Mouse (Mus musculus) heart, embryonic 10.5 days (tissue): Measurements from ENCODE around the gene Hapln1. TPM values are rescaled to one million over a fixed set of nuclear protein-coding genes. Genes with fewer than 3 reads are reported as not detected.

ENCODE experiments used
- DNase-seq: peaks from one replicate; pipeline ENCODE4 v3.0.0-alpha.2; 2017; ENCODE audit warnings: low spot score
- H3K27ac ChIP-seq: fragments of 300-500 bp; sonication (generic); 2 replicates; pipeline ENCODE4 v1.5.1; 2016; ENCODE audit warnings: mild to moderate bottlenecking
- H3K27me3 ChIP-seq: fragments of 300-500 bp; sonication (generic); 2 replicates; pipeline ENCODE4 v1.6.1; 2016; ENCODE audit warnings: mild to moderate bottlenecking; ENCODE audit not compliant: poor library complexity, insufficient read depth, severe bottlenecking
- H3K36me3 ChIP-seq: fragments of 300-500 bp; sonication (generic); 2 replicates; pipeline ENCODE4 v1.6.1; 2016; ENCODE audit warnings: mild to moderate bottlenecking, moderate library complexity
- H3K4me1 ChIP-seq: fragments of 300-500 bp; sonication (generic); 2 replicates; pipeline ENCODE4 v1.6.1; 2016; ENCODE audit warnings: mild to moderate bottlenecking
- H3K4me3 ChIP-seq: fragments of 300-500 bp; sonication (generic); 2 replicates; pipeline ENCODE4 v1.5.1; 2016; ENCODE audit warnings: mild to moderate bottlenecking, moderate library complexity
- H3K9me3 ChIP-seq: fragments of 300-500 bp; sonication (generic); 2 replicates; pipeline ENCODE4 v1.6.1; 2016; ENCODE audit warnings: mild to moderate bottlenecking, moderate library complexity
- WGBS: fragments of 180-500 bp; shearing (Covaris S2); methylation state at CpG from one replicate; pipeline ENCODE4 v1.1.7; 2016; 5-methylcytosine and 5-hydroxymethylcytosine counted together
- polyA plus RNA-seq: library from polyadenylated mRNA; unstranded; fragments of >200 nt; fragmentation: Nextera tagmentation; extraction: Ambion mirVana; gene quantifications from 2 replicates; pipeline ENCODE4 v1.2.1, GENCODE M21; 2016

The Hapln1 gene
- polyA plus RNA-seq, 1 experiment from 2014 or later: 62.0 TPM

DNA sequence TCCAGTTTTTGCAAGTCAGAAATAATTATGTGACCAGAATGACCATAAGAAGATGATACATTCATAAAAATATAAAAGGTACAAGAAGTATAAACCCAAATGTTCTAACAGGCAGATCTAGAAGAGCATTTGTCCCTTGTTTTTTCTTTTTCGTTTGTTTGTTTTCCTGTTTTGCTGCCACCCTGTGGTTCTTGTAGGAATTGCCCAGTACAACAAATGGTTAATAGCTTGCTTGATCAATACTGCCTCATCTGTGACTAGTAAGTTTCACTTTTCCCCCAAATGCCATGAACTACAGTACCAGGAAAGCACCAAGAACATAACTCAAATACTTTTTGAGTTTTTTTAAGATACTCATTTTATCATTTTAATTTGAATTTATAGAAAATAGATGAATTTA lies 11.9 kb downstream of the Hapln1 start:
- H3K36me3 ChIP-seq: no peaks in the 10 kb centered on the region
- H3K4me1 ChIP-seq: peaks cover 11% of the 10 kb centered on the region
- no peaks in the 10 kb centered on the region for H3K9me3 ChIP-seq
- WGBS: 18% methylated on average over 1 of the region's 1 CpGs
- H3K27me3 ChIP-seq: no peaks in the 10 kb centered on the region
- no peak for DNase-seq
- no peak overlapping the region for H3K27ac ChIP-seq
- H3K4me3 ChIP-seq: no peak overlapping the region

DNA sequence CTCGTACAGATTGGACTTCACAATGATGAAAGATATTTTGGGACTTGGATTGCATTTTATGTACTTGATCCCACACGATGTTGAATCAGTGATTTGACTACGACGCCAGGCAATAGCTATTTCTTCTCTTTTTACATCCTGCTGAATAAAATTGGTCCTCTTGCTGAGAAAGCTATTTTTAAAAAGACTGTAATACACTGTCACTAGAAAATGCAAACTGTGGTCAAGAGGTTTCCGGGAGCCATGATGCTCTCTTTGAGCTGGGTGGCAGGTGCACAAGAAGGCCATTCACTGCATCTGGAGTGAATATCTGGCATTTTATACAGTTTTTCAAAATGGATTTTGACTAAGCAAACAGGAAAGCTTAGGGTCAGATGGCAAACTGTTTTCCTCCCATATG lies 24.9 kb downstream of the Hapln1 start:
- Histone ChIP-seq H3K36me3 (no peaks in the 10 kb centered on the region), H3K27ac (no peak overlapping the region), H3K4me3 (no peak overlapping the region), H3K4me1 (no peaks in the 10 kb centered on the region), H3K27me3 (no peaks in the 10 kb centered on the region), H3K9me3 (no peaks in the 10 kb centered on the region)
- DNase-seq: no peak
- WGBS: 88% methylated on average over 5 of the region's 5 CpGs

DNA sequence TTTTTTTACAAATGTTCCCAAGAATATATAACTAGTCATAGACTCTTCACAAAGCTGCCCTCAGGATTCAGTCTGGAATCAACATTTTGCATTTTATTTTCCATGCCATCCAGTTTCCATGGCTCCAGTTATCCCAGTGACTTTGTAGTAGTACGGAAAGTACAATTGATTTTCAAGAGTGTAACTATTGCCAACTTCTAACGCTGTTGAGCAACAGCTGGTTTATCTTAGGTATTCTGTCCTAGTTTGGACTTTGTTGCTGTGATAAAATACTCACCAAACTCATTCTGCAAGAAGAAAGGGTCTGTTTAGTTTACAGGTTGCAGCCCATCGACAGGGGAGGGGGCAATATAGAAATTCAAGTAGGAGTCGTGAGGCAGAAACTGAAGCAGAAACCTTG lies 26.7 kb downstream of the Hapln1 start:
- H3K27me3 ChIP-seq: no peaks in the 10 kb centered on the region
- no peaks in the 10 kb centered on the region for H3K9me3 ChIP-seq
- H3K4me3 ChIP-seq: no peak overlapping the region

DNA sequence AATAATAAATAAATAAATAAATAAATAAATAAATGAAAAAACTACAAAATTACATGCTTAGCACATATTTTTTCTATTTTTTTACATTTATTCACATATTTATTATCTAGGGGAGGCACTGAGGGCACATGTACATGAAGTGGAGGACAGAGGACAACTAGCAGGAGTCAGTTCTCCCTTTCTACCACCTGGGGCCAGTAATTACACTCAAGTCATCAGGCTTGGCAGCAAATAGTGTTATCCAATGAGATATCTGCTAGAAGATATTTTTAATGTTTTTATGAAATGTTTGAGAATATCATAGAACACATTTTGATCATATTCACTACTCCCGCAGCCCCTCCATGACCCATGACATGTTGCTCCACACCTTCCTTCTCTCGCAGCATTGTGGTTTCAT lies 39.5 kb downstream of the Hapln1 start:
- DNase-seq: no peak
- no peak overlapping the region for H3K27ac ChIP-seq
- no peaks in the 10 kb centered on the region for H3K27me3 ChIP-seq
- H3K4me3 ChIP-seq: no peak overlapping the region
- no peaks in the 10 kb centered on the region; the same call in 1 of the 2 replicates for H3K36me3 ChIP-seq
- 90% methylated on average over 2 of the region's 2 CpGs for WGBS
- H3K4me1 ChIP-seq: no peaks in the 10 kb centered on the region
- H3K9me3 ChIP-seq: no peaks in the 10 kb centered on the region

More for the DNA sequence above, 26.7 kb downstream of the Hapln1 start:
- DNase-seq: no peak
- H3K36me3 ChIP-seq: no peaks in the 10 kb centered on the region
- no peaks in the 10 kb centered on the region for H3K4me1 ChIP-seq
- 75% methylated on average over 4 of the region's 4 CpGs for WGBS
- no peak overlapping the region for H3K27ac ChIP-seq

DNA sequence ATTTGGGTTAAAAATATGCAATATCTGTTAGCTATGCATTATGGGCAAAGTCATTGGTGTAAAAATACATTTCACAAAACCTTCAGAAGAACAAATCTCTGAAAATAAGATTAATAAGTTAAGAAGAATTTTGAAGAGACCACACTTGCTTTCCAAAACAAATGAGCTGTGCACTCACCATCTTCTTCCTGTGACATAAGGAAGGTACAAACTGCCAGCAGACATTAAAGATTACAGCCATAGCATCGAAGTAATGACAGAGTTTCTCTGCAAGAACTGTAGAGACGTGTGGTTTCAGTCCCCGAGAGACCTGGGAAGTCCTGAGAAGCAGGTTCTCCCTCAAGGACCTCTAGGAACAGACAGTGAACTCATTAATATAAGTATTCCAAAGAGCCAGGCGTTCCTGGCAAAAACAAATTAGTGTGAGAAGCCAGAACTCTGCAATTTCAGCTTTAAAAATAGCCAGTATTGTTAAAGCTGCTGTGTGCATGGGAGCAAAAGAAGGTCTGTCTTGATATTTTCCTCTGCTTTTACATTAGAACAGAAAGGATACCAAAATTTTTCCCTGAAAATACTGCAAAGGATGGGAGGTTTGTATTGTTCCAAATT lies 43.6 kb downstream of the Hapln1 start:
- Histone ChIP-seq H3K4me1 (no peaks in the 10 kb centered on the region), H3K27me3 (no peaks in the 10 kb centered on the region), H3K4me3 (no peak overlapping the region), H3K36me3 (no peaks in the 10 kb centered on the region), H3K9me3 (no peaks in the 10 kb centered on the region), H3K27ac (no peak overlapping the region)
- WGBS: 71% methylated on average over 4 of the region's 4 CpGs
- no peak for DNase-seq

DNA sequence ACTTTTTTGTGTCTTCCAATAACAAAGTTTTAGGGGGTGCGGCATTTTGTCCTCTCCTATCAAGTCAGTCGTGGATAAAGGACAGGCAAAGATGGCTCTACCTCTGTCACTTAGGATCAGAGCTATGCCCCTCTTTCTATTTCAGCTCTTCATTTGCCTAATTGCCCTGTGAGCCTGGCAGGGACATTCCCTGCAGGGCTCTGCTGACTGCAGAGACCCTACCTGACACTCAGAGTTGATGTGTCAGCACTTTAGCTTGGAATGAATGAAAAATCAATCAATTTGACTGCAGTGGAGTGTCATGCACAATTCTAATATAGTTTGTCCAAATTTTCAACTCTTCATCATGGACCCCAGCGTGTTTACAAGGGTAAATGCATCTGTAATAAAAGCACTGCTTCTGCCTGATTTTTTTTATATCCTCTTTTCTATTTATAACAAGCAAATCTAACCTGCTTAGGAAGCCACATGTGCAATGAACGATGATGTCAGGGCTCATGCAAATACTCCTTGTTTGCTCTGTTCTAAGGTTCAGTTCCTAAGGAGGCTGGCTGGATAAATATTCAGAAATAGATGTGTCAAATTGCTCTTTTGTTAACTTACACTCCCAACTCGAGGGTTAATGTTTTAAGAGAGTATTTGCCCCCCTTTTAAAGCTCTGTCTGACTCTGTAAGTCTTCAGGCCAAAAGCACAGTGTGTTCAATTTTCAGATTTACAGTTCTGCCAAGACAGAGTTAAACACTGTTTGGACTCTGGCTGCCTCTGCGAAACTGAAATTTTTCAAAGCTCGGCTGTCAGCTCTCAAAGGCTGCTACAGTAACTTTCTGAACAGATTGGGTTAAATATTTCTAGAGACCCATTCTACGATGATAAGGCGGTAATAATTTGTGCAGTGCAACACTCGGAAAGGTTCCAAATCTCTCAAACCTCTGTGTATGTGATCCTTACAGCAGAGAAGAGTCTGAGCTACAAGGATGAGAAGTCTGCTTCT lies 44.4 kb downstream of the Hapln1 start:
- H3K4me3 ChIP-seq: no peak overlapping the region
- DNase-seq: no peak
- WGBS: 71% methylated on average over 10 of the region's 10 CpGs
- no peak overlapping the region for H3K27ac ChIP-seq
- H3K27me3 ChIP-seq: no peaks in the 10 kb centered on the region
- H3K4me1 ChIP-seq: no peaks in the 10 kb centered on the region
- no peaks in the 10 kb centered on the region for H3K36me3 ChIP-seq
- no peaks in the 10 kb centered on the region for H3K9me3 ChIP-seq

DNA sequence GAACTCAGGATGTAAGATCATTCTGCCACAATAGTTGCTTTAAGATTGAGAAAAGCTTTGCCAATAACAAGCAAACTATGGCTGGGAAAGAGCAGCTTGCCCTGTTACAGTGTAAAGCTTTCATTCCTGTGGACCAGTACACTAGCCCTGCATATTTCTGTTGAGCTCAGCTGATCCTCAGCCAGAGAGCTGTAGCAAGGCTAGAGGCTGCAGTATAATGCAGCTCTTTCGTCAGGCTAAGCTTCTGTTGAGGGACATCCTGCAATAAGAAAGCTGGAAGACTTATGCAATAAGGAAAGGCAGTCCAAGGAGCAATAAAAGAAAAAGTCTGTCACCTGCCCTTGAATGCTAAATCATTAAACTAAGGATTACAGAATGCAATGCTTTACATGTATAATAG lies 45.5 kb downstream of the Hapln1 start:
- no peaks in the 10 kb centered on the region for H3K36me3 ChIP-seq
- DNase-seq: no peak
- no peaks in the 10 kb centered on the region for H3K27me3 ChIP-seq
- H3K27ac ChIP-seq: no peak overlapping the region
- no peak overlapping the region for H3K4me3 ChIP-seq
- H3K4me1 ChIP-seq: no peaks in the 10 kb centered on the region
- no peaks in the 10 kb centered on the region for H3K9me3 ChIP-seq
- 69% methylated on average over 1 of the region's 1 CpGs for WGBS

DNA sequence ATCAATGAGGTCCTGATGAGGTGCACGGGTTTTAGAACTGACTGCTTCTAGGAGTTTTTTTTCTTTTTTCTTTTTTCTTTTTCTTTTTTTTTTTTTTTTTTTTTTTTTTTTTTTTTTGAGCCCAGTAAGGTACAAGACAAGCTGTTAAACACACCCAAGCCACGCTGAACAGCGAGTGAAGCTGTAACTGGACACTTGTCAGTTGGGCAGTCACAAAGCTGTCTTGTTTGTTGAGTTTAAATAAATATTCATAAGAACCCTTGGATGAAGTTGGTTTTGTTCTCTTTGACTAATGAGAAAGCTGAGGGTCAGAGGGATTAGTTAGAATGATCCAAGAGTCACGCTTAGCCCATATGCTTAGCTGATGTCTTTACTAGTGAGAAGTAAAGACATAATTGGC lies 55.5 kb downstream of the Hapln1 start:
- no peaks in the 10 kb centered on the region for H3K27me3 ChIP-seq
- H3K4me3 ChIP-seq: no peak overlapping the region
- no peaks in the 10 kb centered on the region for H3K4me1 ChIP-seq
- peaks cover 12% of the 10 kb centered on the region; the same call in 1 of the 2 replicates for H3K36me3 ChIP-seq
- no peaks in the 10 kb centered on the region for H3K9me3 ChIP-seq
- 78% methylated on average over 4 of the region's 4 CpGs for WGBS
- no peak overlapping the region for H3K27ac ChIP-seq
- DNase-seq: no peak

DNA sequence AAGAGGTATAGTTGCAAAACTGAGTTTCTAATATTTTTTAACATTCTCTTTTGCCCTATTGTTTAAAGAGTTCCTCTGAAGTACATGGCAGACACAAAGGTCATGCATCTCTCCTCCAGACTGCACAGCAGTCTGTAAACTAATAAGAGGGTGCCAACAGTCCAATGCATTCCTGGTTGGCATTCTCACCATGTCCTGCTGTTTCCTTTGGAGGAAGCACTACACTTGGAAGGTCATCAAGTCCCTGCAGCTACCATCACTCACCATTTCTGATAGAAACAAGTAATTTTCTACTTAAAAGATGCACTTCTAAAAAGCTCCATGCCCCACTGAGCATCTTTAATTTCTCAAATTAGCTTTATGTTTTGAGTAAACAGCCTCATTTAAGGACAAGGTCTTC lies 57.8 kb downstream of the Hapln1 start:
- Histone ChIP-seq H3K4me3 (no peak overlapping the region), H3K27ac (no peak overlapping the region), H3K4me1 (no peaks in the 10 kb centered on the region), H3K27me3 (no peaks in the 10 kb centered on the region), H3K9me3 (no peaks in the 10 kb centered on the region), H3K36me3 (peaks cover 12% of the 10 kb centered on the region; the same call in 1 of the 2 replicates)
- no peak for DNase-seq

DNA sequence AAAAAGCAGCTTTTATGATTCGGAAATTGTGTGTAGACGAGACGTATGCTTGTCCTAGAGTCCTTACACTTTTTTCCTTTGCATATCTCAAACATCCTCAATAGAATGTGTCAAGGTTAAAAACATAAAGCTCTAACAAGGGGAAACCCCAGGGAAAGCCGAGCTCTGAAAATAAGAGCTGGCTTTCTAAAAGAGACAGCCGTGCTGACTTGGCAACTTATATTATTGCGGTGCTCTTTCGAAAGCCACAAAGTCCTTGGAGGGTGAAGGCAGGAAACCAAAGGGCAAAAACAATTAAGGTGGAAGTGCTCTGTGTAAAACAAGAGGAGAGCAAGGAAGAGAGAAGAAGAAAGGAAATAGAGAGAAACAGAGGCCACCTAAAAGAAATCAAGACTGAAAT lies 60.9 kb downstream of the Hapln1 start:
- Histone ChIP-seq H3K4me3 (no peak overlapping the region), H3K27ac (no peak overlapping the region), H3K27me3 (no peaks in the 10 kb centered on the region), H3K9me3 (no peaks in the 10 kb centered on the region), H3K36me3 (no peaks in the 10 kb centered on the region; the same call in 1 of the 2 replicates), H3K4me1 (no peaks in the 10 kb centered on the region)
- WGBS: 81% methylated on average over 7 of the region's 7 CpGs
- DNase-seq: no peak

DNA sequence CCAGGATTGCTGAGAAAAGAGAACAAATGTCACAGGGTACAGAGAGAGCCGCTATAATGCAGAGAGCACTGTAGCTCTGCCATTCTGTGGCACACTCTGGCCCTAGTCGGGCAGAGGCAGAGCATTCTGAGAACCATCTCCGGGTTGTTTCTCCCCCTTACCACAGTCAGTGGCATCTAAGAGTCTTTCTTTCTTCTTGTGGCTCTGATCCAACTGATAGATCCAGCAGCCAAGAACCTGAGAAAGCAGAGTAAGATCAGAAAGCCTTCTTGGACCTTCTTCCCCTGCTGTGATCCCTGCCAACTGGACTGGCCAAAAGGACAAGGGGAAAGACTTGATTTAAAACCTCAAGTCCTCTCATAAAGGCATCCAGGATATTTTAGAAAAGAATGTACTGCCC lies 63.7 kb downstream of the Hapln1 start:
- Histone ChIP-seq H3K36me3 (no peaks in the 10 kb centered on the region; the same call in 1 of the 2 replicates), H3K9me3 (no peaks in the 10 kb centered on the region), H3K27me3 (no peaks in the 10 kb centered on the region), H3K4me3 (no peak overlapping the region), H3K4me1 (no peaks in the 10 kb centered on the region), H3K27ac (no peak overlapping the region)
- WGBS: 86% methylated on average over 3 of the region's 3 CpGs
- DNase-seq: no peak

DNA sequence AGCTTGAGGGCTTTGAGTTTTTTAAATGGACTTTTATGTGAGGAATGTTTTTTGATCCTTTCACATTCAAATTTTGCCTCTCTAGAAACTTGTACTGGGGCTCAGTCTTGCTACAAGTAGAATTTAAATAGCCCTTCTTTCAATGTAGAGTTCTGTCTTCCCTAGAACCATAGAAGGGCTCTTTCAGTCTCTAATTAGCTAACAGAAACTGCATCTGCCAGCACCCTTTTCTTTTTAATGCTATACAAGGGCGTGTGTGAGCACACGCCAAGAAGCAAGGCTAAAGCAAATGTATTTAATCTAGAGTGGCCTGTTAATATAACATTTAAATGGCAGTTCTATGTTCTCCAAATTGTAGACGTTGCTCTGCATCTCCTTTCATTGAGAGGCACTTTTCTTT lies 67.8 kb downstream of the Hapln1 start:
- 72% methylated on average over 3 of the region's 3 CpGs for WGBS
- Histone ChIP-seq H3K27ac (no peak overlapping the region), H3K9me3 (no peaks in the 10 kb centered on the region), H3K4me3 (no peak overlapping the region), H3K4me1 (no peaks in the 10 kb centered on the region), H3K36me3 (no peaks in the 10 kb centered on the region; the same call in 1 of the 2 replicates), H3K27me3 (no peaks in the 10 kb centered on the region)
- DNase-seq: no peak

DNA sequence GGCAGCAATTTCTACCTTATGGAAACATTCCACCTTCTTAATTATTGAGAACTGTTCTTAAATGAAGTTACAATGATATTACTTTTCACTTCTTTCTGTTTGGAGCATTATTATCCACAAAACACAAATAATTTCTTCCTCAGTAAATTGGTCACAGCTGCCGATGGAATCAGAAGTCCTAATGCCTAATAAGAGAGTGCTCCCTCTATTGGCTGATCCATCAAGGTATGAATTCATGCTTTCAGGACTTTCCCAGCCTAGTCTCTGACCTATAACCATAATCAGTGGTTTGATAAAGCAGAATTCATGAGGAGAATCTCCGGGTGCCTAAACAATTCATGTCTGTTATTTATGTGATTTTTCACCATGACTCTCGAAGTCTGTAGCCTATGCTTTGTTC lies 79.5 kb downstream of the Hapln1 start:
- Histone ChIP-seq H3K4me3 (no peak overlapping the region), H3K9me3 (no peaks in the 10 kb centered on the region), H3K4me1 (no peaks in the 10 kb centered on the region), H3K27ac (no peak overlapping the region), H3K27me3 (no peaks in the 10 kb centered on the region), H3K36me3 (no peaks in the 10 kb centered on the region)
- DNase-seq: no peak
- WGBS: 79% methylated on average over 3 of the region's 3 CpGs
